Mouse (Mus musculus) monocyte, adult 2 months (primary cell): ENCODE data around the gene Fam118b.

Source experiments
- DNase-seq, 2 experiments: peaks; one replicate each; pipeline ENCODE4 v3.0.0; 2022; ENCODE audit warnings: low spot score in 2 of 2, low read depth in 1 of 2

Fam118b gene

DNA sequence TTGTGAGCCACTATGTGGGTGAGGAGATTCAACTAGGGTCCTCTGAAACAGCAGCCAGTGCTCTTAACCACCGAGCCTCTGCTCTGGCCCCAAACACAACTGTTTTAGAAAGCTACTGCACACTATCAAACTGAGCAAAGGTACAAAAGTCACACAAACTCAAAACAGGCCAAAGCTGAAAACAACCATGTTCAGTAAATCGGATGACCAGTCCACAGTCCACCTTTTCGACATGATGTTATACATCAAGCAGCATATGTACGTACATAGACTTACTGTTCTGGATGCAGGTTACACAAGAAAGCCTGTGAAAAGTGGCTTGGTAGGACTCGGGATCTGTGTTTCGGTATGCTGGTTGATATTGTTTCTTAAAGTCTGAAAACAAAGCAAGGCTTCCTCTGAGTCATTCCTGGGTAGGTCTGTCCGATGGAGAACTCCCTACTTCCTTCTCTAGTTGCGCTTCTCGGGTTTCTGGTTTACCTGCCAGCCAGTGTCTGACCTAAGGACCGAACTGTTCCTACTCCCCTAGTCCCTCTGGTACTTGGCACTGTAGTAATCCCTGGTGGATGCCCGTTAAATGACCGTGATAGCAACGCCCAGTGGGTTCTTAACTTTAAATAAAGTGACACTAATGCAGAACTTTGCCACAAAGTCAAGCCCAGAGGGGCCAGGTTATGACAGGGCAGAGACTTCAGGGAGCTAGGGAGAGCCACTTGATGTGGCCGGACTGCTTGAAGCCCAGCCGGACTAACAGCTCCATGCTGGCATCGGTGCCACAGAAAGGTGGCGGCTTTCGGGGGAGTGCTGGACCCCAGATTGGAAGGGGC, 68.4 kb downstream of the Fam118b start:
- peak in 1 of 2 experiments; percentile 7 for DNase-seq

DNA sequence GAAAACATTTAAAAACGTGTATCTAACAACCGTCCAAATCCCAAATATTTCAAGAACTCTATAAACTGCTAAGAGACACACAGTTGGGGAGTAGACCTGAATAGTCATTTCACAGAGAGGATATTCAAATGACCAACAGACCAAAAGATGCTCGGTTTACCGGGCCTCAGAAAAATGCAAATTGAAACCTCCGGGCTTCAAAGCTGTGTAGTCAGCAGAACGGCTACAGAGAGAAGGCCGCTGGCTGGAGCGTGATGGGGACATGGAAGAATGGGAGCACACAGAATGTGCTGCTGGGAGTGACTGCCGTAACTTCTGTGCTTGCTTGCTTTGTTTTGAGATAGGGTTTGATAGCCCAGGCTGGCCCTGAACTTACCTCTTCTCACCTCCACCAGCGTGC, 69.3 kb downstream of the Fam118b start:
- no peak for DNase-seq

DNA sequence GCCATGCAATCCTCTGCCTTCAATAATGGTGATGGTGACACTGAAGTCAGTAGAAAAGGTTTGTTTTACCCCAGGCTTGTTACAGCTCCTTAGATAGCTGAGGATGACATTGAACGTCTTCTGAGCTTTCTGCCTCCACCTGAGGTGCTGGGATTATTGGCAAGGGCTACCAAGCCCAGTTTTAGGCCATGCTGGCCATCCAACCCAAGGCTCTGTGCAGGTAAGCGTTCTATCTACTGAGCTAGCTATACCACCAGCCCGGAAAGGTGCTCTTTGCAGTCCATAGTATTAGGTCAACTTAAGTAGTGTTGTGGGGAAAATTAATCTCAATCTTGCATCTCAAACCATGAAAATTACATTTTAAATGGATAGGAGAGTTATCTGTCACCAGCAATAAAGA, 70.0 kb downstream of the Fam118b start:
- DNase-seq = no peak

DNA sequence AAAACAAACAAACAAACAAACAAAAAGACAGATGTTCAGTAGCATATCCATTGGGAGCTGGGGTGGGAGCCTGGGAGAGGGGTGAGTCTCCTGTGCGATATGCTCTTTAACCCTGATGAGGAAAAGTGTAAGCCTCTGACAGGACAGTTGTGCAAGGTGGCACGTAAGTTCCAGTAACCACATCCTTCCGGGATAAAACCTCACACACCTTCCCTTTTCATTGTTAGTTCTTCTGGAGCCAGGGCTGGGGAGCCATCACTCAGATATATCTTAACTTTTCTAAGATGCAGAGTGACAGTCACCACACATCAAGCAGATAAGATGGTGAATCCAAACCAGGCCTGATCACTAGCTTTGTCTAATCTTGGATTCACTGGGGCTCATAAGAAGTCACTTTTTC, 73.6 kb downstream of the Fam118b start:
- no peak for DNase-seq

DNA sequence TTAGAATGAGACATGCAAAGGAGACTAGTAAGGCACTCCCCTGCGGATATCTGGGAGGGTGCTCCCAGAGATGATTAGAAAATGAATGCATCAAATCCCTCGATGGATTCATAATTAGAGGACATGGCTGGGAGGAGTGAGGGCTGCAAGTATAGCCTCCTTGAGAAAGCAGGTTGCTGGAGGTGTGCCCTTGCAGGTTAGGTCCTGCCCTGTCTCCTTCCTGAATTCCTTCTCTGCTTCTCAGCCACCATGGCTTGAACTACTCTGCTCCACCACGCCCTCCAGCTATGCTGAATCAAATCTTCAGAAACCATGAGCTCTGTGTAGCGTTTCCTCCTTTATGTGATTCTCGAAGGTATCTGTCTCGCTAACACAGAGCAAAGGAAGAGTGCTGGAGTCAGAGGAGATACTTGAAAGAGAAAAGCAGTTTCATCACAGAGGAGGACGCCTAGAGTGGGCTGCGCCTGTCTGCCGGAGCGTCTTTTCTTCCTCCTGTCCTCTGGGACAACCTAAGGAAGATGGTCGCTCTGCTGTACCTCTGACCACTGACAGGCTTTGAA, 74.5 kb downstream of the Fam118b start:
- DNase-seq = no peak

DNA sequence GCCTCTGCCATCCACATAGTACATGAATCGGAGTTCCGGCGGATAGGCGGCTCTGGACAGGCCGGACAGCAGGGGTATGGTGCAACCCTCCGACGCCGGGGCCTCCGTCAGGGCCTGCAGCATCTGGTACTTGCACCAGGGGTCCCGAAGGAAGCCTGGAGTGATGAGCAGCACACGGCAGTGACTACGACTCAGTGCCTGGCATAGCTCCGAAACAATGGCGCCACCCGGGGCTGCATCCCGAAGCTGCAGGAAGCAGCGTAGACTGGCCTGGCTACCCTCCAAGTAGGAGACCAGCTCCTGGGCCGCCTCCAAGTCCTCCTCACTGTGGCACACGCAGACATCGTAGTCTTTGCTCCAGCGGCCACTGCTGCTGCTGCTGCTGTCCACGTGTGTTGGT, 78.9 kb downstream of the Fam118b start:
- DNase-seq = no peak

DNA sequence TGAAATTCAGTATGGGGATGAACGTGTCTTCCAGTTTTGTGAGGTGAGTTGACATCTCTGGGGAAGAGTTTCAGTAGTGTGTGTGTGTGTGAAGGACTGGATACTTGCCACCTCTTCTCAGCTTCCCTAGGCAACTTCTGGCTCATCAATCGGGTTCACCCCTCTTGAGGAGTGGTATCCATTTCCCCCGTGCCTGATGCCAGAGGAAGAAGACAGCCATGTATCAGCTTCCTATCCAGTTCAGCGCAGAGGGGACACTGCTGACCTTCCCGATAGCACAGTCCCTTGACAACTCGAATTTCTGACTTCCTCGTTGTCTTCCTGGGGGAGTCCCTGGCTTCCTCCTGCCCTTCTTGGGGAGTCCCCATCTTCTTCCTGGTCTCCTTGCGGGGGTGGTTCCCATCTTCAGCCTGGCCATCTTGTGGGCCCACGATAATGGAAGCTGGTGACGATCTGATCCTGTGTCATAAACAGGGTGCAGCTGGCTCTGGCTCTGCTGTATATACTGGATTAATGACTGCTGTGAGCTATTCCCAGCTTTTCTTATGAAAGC, 80.2 kb downstream of the Fam118b start:
- DNase-seq = no peak

DNA sequence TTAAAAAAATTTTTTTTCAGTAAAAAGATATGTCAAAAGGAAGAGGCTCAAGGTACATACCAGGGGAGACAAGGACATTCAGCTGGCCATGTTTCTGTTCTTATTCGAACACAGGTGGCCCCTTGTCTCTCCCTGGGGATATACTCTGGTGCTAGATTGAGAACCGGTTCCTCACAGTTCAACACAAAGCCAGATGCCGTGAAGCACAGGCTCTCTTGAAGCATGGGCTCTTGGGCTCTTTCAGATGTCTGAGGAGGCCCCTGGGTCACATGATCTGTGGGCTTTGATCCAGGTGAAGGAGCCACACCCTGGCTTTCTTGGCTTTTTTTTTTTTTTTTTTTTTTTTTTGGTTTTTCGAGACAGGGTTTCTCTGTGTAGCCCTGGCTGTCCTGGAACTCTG, 81.2 kb downstream of the Fam118b start:
- DNase-seq = no peak

DNA sequence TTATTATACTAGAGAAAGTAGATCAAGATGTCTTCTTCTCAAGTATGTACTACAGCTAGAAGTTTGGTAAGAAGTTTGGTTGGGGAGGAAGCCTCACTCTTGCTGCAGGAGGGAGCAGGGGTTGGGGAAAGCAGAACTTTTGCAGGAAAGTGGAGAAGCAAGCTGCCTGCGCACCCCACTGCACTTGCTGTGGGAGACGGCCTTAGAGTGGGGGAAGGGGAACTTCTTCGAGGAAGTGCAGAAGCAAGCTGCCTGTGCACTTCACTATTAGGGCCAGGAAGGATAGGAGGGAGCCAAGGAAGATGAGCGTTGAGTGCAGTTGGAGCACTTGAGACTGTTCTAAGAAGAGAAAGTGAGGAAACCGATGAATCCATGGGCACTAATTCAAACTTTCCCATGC, 84.2 kb downstream of the Fam118b start:
- DNase-seq = no peak

DNA sequence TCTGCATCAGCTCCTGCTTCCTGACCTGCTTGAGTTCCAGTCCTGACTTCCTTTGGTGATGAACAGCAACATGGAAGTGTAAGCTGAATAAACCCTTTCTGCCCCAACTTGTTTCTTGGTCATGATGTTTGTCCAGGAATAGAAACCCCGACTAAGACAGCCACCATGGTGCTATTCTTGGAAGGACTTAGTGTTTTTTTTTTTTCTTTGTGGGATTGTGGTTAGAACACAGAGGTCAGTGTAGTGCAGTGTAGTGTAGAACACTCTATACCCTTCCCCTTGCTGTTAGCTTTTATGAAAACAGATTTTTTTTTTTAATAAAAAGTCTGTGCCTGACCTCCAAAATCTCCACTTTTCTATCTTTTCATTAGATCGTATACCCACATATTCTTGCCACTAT, 84.8 kb downstream of the Fam118b start:
- DNase-seq = no peak

DNA sequence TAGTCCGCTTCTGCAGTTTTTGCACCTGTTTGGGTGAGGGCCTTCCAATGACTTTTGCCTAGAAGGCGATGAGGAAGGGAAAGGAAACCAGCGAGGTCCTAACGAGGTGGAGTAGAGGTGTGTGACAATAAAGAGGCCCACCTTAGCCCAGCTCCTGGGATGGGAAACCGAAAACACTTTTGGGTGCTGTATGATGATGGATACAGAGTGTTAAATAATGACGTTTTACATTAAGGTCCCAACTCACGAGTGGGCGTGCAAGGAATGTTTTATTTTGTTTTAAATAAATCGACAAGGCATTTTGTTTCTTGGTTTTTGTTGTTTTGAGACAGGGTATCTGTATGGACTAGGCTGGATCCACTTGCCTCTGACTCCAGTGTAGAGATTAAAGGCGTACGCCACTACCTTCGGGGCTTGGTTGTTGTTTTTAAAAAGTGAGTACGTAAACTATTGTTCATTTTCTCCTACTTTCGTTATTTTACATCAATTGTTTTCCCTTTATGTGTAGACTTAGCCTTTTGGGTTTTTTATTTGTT, 91.4 kb downstream of the Fam118b start:
- no peak for DNase-seq

DNA sequence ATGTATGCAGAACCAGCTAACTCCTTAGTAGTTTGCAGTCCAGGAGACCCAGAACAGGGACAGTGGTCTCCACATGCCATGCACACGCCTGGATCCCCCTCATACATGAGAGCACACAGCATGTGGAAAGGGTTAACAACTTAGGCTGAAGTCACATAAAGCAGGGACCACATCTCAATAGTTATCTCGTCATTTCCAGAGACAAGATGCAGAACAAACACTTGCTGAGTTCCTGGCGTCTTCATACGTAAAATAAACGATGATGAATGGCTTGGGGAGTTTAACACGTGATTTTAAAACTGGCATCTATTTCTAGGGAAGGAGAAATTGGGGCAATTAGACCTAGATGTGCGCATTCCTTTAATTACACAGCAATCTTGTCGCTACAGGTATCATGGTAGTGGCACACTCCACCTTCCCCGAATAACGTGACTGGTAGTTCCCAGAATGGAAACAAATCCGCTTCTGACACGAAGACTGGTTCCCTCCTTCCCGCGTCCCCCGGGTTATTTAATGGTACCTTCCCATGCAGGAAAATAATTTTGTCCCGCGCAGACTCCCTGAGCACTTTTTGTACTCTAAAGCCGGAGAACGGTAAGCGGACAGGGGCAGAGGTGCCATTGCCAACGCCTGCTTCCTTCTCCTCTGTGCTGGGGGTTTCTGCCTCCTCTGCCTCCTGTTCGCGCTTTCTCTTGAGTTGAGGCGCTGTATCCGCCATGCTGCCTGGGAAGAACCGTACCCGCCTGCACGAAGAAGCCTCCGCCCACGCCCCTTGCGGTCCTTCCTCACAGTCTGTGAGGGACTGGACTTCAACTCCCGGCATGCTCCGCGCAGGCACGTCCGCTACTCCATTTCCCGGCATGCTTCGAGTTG, 92.1 kb downstream of the Fam118b start, which contains the start of gene Dcps:
Gene Dcps, minus strand, starts transcription at position 811 of the 873 bp plus-strand sequence.
- peak; percentile 71 to 83 for DNase-seq

DNA sequence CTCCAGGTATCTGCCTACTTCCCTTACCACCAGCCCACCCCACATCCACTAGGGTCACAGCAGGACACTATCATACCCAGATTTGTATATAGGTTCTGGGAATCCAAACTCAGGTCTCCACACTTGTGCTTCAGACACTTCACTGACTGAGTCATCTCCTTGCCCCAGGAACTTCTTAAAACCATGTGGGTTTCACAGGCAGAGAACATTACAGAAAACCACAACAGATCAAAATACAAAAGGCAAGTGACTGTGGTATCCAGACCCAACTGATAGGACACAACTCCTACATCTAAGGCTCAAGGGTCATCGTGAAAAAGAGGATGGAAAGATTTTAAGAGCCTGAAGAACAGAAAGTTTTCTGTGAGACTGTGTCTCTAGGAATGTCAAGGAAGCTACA, 94.3 kb downstream of the Fam118b start:
- no peak for DNase-seq

DNA sequence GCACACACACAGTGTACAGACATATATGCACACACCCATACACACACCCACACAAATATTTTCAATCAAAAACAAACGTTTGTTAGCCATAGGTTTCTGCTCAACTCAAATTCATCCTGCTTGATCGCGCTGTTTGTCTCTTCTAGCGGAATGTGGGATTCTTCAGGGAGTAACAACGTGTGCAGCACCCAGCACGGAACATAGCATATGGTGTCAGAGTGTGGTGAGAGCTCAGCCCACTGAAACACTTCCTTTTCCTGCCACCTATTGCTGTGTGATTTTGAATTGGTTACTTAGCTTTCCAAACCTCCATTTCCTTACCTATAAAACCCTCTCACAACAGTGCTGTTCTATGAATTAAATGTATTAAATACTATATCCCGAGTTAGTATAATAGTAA, 97.5 kb downstream of the Fam118b start:
- DNase-seq = no peak
